Mouse (Mus musculus): ENCODE data around the gene Ddhd1.

Gene Ddhd1

GRCm38 (mm10) chr14:45544905-45545304 lies 113.0 kb downstream of the Ddhd1 start:
- in situ Hi-C loops (cut with MboI; ENCODE audit: low pct_unique_long_range_greater_than_20kb in 1 of 2, low sequenced_read_pairs in 2 of 2, unreplicated experiment in 1 of 2) = loop anchor here (5.0 to 10.0 kb wide), 2 partner anchors 118 to 120 kb away; no protein-coding TSS in a partner anchor

DNA sequence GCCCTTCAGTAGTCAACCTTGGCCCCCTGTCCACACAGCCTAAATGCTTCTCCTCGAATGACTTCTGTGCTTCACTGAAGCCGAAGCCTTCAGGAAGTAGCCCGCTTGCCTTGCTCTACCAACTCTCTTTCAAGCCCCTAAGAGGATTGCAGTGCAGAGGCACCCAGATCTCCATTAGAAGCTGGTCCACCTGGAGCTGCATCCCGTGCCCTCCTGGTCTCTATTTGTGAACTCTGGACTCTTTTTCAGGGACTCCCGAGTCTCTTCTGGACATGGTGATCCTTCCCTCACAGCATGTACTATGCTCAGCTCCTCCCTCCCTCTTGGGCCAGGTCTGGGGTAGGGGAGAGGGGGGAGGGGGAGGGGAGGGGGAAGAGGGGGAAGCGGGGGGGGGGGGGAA lies 113.9 kb downstream of the Ddhd1 start:
- in situ Hi-C loops (cut with MboI; ENCODE audit: low pct_unique_long_range_greater_than_20kb in 1 of 2, low sequenced_read_pairs in 2 of 2, unreplicated experiment in 1 of 2) = loop anchor here (5.0 to 10.0 kb wide), 2 partner anchors 117 to 119 kb away; no protein-coding TSS in a partner anchor

GRCm38 (mm10) chr14:45539659-45540468 lies 118.1 kb downstream of the Ddhd1 start:
- in situ Hi-C loops (cut with MboI; ENCODE audit: low pct_unique_long_range_greater_than_20kb in 1 of 2, low sequenced_read_pairs in 2 of 2, unreplicated experiment in 1 of 2) = loop anchor here (5.0 to 10.0 kb wide), 2 partner anchors 113 to 115 kb away; no protein-coding TSS in a partner anchor

Data from mouse embryonic stem cell (cell line).